Mouse (Mus musculus) left cerebral cortex, postnatal 14 days (tissue): ENCODE measurements around the gene Gm10128. TPM values are rescaled to one million over a fixed set of nuclear protein-coding genes. Genes with fewer than 3 reads are reported as not detected.
"Not testable (repeated sequence)": the region's sequence is repeated elsewhere in the genome, so short reads cannot be mapped to it uniquely, and the experiment has no call there.

ENCODE experiments used
- DNase-seq, 2 experiments: peaks; one replicate each; pipeline ENCODE4 v3.0.0; 2021 to 2022; ENCODE audit warnings: low spot score in 2 of 2, mixed read lengths in 1 of 2
- intact Hi-C: fragments of 180-260 bp; cut with DNase I; formaldehyde crosslinking; loops from one replicate; pipeline ENCODE4 v1.15.1; 2025
- long read RNA-seq, 2 experiments: library from polyadenylated mRNA; stranded (forward); transcript quantifications; one replicate each; pipeline ENCODE4 v2.0.0; 2021
- total RNA-seq, 2 experiments: library from RNA; stranded (reverse); gene quantifications; 2 replicates each; pipeline ENCODE4 v1.2.3; 2021

The Gm10128 gene
- not detected for total RNA-seq
- long read RNA-seq, experiment 1, partial matches to known transcripts = 0 of 2 reads
- long read RNA-seq, experiment 1, other reads (novel, unspliced or antisense) = 2 of 2 reads
- long read RNA-seq, experiment 2 = 0 reads

GRCm38 (mm10) chr14:7643872-7644271 is at the start of gene Gm10128:
Gene Gm10128 (minus strand): TSS chr14:7643972.
- intact Hi-C loops = not testable (repeated sequence)

GRCm38 (mm10) chr14:7681170-7681569 is 37.4 kb upstream of the Gm10128 start:
- intact Hi-C loops, DNase-seq: not testable (repeated sequence)

More at GRCm38 (mm10) chr14:7643872-7644271, at the start of gene Gm10128:
- not testable (repeated sequence) for DNase-seq

- DNase-seq = peak in 1 of 2 experiments; percentile 24
- intact Hi-C loops = not testable (repeated sequence)
Measured at GRCm38 (mm10) chr14:7662491-7662890, 18.7 kb upstream of the Gm10128 start.

GRCm38 (mm10) chr14:7658101-7659074 is 14.6 kb upstream of the Gm10128 start:
- DNase-seq, intact Hi-C loops: not testable (repeated sequence)

- intact Hi-C loops, DNase-seq: not testable (repeated sequence)
Measured at GRCm38 (mm10) chr14:7657456-7657855, 13.7 kb upstream of the Gm10128 start.

GRCm38 (mm10) chr14:7595492-7595891 is 48.3 kb downstream of the Gm10128 start, which contains the start of gene Gm10338:
Gene Gm10338 (minus strand): TSS chr14:7595592.
- DNase-seq, intact Hi-C loops: not testable (repeated sequence)

Other genes with a start within 250 kb of the Gm10128 start
- gene Gm3755, start 193.1 kb downstream of the Gm10128 start, total RNA-seq = not detected
- 1 to 10 TPM; 1.4 to 1.5 TPM for gene Gm3752, start 160.2 kb downstream of the Gm10128 start, total RNA-seq
- gene Gm3558, start 75.4 kb downstream of the Gm10128 start, total RNA-seq = 1 to 10 TPM; 5.4 to 6.8 TPM
- gene Gm10338, start 48.4 kb downstream of the Gm10128 start, total RNA-seq = not detected
- not detected for gene Gm26661, start 147.6 kb upstream of the Gm10128 start, total RNA-seq
- 10 to 100 TPM; 31.2 to 33.8 TPM for gene Flnb, start 174.0 kb upstream of the Gm10128 start, total RNA-seq